Mouse (Mus musculus): ENCODE results near the gene Gcm1.

The Gcm1 gene

DNA sequence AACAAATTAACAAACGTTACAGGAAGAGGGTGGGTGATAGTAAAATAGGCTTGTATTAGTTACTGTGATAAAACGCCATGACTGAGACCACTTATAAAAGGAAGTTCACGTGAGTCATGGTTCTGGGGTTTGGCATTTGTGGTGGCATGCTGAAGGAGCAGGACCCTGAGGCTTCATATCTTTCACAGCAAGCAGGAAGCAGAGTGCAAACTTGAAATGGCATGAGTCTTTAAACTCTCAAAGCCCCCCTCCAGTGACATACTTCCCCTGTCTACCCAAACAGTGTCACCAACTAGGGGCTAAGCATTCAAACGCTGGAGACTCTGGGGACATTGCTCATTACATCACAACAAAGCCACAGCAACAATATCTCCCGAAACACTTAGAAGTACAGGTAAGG lies 49.2 kb downstream of the Gcm1 start:
- DNase-seq (ENCODE audit: low spot score in 2 of 2): no peak

DNA sequence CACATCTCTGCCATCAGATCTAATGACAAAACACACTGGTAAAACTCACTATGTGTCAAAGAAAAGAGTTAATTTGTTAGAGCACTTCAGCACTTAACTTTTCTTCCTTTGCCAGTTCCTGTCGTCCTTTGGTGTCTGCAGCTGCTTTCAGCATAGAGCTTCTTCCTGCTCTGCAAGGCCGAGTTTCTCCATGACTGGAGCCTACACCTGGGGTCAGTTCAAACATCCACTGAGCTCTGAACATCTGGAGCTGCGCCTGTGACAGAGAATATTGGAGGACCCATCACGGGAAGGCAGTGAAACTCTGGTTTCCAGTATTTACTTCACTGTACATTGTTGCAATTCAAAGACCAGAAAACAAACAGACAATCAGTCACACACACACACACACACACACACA lies 49.7 kb downstream of the Gcm1 start:
- no peak for DNase-seq (ENCODE audit: low spot score in 2 of 2)

- DNase-seq (ENCODE audit: low spot score in 2 of 2): no peak
Measured at GRCm38 (mm10) chr9:78103965-78104560, 52.3 kb downstream of the Gcm1 start.

GRCm38 (mm10) chr9:78104973-78105372 lies 53.2 kb downstream of the Gcm1 start:
- no peak for DNase-seq (ENCODE audit: low spot score in 2 of 2)

- no peak for DNase-seq (ENCODE audit: low spot score in 2 of 2)
Measured at GRCm38 (mm10) chr9:78105501-78105932, 53.8 kb downstream of the Gcm1 start.

DNA sequence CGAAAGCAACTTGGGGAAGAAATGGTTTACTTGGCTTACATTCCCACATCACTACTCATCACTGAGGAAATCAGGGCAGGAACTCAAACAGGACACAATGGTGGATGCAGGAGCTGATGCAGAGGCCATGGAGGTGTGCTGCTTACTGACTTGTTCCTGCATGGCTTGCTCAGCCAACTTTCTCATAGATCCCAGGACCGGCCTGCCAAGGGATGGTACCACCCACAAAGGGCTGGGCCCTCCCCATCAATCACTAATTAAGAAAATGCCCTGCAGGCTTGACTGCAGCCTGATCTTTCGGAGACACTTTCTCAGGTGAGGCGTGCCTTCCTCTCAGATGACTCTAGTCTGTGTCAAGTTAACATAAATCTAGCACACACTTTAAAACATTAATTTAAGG lies 55.1 kb downstream of the Gcm1 start:
- no peak for DNase-seq (ENCODE audit: low spot score in 2 of 2)

DNA sequence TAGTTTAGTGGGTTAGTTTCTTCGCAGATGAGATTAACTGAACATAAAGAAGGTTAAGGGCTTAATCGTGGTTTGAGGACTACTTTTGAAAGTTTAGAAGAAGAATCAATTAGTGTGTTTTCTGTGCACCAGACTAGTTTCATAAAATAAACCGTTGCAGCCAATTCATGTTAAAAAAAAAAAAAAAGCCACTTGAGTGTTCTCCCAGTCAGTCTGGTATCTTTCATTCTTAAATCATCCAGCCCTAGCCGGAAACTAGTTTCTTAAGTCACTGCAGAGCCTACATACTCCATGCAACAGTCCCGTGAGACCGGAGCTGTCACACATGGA lies 55.8 kb downstream of the Gcm1 start:
- no peak for DNase-seq (ENCODE audit: low spot score in 2 of 2)

- peak; percentile 71 to 76 for DNase-seq (ENCODE audit: low spot score in 2 of 2)
Measured at GRCm38 (mm10) chr9:78107912-78108795, 56.4 kb downstream of the Gcm1 start.

DNA sequence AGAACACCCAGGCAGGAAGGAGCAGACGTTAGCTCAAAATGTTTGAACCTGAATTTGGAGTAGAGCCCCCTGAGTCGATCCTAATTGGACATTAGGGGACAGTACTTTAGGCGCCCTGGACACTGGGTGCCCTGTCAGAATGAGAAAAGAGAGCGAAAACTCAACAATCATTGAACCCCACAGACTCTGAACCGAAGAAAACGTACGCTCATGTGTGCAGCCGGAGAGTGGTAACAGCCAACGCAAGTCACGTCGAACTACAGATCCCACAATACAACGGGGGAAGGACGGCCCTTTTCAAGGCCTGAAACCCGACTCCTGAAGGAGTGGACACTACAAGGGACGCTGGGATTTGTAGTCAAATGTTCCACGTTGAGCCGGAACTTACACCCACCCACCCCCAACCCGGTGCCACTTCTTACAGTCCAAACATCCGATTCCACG lies 57.1 kb downstream of the Gcm1 start, which contains the start of the genes Fbxo9 and Ick:
Gene Fbxo9, minus strand, starts transcription at position 270 of the 444 bp plus-strand sequence.
Gene Ick, plus strand, starts transcription at position 397 of the 444 bp plus-strand sequence.
- DNase-seq (ENCODE audit: low spot score in 2 of 2): peak; percentile 65 to 79

DNA sequence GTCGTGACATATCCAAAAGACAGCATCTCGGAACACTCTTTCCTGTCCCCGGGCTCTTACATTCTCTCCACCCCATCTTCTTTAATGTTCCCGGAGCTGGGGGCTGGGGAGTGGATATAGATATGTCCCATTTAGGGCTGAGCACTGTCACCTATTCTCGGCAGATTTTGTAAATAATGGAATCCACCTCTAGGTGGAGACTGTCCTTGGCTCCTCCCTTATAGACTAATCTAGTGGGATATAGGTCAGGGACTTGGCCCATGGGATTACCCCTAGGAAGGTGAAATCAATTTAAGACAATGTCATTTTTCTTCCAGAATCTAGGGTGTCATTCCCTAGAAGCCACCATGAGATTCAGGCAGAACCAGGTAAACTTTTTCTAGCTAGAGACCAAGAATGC lies 57.9 kb downstream of the Gcm1 start:
- DNase-seq (ENCODE audit: low spot score in 2 of 2): no peak

- DNase-seq (ENCODE audit: low spot score in 2 of 2): no peak
Measured at GRCm38 (mm10) chr9:78111456-78111855, 59.7 kb downstream of the Gcm1 start.

GRCm38 (mm10) chr9:78112770-78113537 lies 61.2 kb downstream of the Gcm1 start:
- DNase-seq (ENCODE audit: low spot score in 2 of 2): peak; percentile 88 to 93

- no peak for DNase-seq (ENCODE audit: low spot score in 2 of 2)
Measured at GRCm38 (mm10) chr9:78113538-78113885, 61.8 kb downstream of the Gcm1 start.
